Mouse (Mus musculus): ENCODE data around the gene Htr1f.
"Not testable (repeated sequence)": the region's sequence is repeated elsewhere in the genome, so short reads cannot be mapped to it uniquely, and the experiment has no call there.

Gene Htr1f

DNA sequence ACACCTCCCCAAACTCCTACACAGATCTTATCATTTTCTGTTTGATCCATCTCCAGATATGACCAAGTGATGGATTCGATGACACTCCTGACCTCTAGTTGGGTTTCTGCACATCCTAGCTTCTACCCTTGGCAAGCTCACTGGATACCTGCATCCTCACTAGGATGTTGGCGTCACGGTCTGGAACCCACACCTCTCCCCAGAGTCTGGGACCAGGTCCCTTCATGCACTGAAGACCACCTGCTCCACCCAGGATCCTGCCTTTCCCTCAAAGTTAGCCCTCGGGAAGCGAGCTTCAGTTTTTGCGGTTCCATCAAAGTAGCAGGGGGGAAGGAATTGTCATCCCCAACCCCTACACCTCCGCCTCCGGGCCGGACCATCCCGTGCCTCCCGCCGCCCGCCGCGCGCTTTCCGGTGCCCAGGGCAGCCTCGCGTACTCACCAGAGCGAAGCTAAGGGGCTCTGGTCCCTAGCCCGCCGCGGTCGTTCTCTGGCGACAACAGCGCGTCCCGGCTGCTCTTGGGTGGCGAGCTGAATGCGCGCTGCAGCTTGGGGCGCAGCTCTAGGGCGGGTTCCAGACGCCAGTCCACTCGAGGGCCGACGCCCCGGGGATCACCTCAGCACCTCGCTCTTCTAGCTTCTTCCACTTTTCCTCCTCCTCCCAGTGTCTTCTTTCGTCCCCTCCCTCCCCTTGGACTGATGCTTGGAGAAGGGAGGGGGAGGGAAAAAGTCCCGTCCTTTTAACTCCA is at the start of gene Htr1f:
Gene Htr1f, minus strand, starts transcription at position 671 of the 748 bp plus-strand sequence.
- in situ Hi-C loops (cut with MboI), result no loop called here

DNA sequence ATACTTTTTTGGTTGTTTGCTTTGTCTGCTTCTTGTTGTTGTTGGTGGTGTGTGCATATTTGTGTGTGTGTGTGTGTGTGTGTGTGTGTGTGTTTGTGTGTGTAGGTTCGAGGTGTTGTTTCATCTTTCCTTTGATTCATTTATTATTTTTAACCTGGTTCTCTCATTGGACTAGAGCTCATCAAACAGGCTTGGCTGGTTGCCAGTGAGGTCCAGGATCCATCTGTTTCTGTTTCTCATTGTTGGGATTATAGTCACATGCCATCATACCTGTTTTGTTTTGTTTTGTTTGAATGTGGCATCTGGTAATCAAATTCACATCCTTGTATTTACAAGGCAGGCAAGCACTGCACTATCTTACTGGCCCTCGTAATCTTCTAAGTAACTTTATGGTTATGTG is 34.1 kb upstream of the Htr1f start:
- in situ Hi-C loops (cut with MboI), result no loop called here

DNA sequence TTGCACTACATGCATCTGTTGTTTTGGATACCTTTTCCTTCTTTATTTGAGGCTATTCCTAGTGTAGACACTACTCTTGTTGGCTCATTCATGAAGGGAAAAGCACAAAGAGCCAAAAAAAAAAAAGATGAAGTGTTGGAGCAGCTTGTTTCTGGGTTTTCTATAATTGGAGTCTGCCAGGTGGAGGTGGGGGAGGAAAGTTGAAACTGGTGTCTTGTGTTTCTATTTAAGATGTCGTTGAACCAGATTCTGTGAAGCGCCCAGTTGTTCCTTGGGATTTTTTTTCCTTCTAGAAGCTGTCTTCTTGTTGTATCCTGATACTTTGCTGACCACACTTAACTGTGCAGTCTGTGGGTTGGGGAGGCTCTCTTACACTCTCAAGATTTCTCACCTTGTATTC is 23.7 kb upstream of the Htr1f start:
- in situ Hi-C loops (cut with MboI), result no loop called here

DNA sequence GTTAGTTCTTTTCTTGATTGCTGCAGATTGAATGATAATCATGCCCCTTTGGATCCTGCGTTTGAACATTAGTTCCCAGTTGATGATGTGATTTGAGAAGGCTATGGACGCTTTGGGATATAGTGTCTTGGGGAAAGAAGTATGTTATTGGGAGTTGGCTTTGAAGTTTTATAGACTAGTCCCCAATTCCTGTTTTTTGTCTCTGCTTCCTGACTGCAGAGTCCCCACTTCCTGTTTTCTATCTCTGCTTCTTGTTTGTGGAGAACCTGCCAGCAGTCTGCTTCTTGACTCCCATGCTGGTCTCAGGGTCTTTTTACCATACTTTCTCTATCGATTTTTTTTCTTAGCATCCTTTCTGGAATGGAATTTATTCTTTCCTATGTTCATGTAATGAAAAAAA is 22.2 kb upstream of the Htr1f start:
- in situ Hi-C loops (cut with MboI), result no loop called here

DNA sequence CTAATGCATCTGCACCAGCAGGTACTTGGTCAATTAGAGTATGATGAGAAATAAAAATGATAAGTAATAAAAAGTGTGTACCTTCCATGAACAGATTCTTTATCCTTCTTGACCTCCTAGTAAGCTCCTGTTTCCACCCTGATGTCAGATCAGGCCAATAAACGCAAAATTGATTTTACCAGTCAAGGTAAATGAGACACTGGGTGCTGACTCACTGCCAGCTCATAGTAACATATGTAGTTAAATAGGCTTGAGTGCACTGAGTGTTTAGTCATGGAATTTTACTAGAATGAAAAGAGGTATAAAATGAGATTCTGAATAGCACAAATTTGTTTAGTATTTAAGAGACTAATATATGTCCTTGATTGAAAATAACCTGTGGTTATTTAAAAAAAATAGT is 6.6 kb upstream of the Htr1f start:
- in situ Hi-C loops (cut with MboI), result no loop called here

DNA sequence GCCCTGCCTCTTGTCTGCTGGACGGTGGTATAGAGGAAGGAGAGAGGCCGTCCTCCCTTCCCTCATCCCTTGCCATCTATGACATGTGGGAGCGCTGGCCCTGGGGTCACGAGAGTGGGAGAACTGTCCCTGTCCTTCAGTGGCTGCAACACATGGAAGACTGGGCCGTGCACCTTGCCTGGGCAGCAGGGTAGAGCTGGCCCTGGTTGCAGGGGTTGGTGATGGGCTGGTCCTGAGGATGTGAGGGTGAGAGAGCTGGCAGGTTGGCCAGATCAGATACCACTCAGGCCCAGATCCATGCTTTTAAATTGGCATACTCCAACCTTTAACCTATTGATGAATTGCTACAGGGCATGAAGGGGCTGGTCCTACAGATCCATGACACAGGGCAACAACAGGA is 12.1 kb downstream of the Htr1f start:
- in situ Hi-C loops (cut with MboI), result no loop called here

DNA sequence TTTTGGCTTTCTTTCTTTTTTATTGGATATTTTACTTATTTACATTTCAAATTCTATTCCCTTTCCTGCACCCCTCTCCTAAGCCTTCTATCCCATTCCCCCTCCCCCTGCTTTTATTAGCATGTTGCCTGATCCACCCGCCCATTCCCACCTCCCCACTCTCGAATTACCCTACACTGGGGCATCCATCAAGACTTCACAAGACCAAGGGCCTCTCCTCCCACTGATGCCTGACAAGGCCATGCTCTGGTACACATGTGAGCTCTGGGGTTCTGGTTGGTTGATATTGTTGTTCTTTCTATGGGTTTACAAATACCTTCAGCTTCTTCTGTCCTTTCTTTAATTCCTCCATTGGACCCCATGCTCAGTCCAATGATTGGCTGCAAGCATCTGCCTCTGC is 22.2 kb downstream of the Htr1f start:
- in situ Hi-C loops (cut with MboI), result no loop called here

DNA sequence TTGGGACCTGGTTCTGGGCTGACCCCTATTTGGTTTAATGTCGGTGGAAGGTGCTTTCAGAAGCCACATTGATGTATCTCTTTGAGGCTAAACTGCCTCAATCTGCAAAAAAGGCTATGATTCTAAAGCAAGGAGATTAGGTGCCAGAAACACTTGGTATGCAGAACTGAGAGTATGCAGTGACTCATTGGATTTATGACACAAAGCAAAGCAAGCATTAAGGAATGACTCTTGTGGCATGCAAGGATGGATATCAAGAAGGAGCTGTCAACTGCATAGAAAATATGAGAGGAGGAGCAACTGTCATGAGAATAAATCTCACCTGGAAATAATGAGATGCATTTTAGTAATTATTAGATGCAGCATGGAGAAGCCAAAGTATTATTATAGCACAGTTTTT is 35.8 kb downstream of the Htr1f start:
- in situ Hi-C loops (cut with MboI), result no loop called here

DNA sequence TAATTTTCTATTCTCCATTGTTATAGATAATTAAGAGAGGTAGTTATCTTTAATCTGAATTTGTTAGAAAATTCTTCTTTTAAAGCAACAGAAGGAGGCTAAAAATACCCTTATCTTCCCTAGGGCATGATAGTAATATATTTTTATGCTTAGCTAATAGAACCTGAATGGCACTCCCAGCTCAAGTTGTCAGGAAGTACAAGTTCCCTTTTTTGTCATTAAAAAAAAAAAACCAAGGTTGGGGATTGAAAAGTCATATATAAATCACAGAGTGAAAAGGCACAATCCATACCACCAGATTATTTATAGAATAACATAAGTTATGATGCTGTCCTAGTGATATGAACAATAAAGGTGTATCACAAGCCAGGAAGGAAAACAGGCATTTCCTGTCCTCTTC is 39.4 kb downstream of the Htr1f start:
- in situ Hi-C loops (cut with MboI), result no loop called here

DNA sequence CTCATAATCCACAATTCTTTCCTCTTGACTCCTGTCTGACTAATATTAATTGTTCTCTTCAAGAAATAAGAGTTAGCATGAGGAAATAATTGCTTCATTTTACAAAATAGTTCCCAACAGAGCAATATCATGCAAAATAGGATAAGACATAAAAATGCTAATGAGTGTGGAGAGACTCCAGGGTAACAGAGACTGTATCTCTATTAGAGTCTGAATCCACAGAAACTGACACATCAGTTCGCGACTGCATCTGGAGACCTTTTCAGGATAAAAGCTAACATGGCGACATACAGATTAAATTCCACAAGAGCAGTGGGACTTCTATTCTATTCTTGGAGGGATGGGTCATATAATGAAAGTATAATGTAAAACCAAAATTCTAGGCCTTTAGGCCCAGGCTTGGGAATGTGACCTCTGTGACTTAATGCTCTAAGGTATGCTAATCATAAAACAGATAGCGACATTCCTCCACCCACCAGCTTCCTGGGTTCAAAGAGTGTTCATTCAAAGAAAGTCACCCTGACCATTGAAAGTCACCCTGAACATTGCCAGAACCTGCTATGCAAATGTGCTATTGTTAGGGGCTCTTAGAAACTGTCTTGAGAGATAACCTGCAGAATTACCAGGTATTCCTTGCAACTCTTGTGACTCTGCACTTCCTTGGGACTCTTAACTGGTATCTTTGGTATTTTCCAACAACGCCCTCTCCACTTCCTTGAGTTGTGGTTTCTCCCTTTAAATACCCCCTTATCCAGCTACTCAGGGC is 67.8 kb downstream of the Htr1f start:
- in situ Hi-C loops (cut with MboI), result not testable (repeated sequence)

DNA sequence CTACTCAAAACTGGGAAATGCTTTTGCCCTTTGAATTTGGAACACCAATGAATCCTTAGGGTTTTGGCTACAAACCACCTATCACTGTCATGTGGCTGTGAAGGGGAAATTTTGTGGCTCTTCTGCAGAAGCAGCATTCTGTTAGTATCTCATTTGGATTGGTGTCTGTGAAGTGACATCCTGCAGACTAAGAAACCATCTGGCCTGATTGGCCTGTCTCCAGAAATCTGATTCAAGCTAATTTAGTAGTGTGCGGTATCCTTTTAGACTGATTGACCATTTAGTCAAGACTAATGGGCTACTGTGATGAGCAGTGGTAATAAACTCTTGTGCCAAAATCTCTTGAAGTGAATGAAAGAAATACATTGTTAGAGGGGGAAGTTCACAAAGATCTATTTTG is 76.0 kb downstream of the Htr1f start:
- in situ Hi-C loops (cut with MboI), result no loop called here

DNA sequence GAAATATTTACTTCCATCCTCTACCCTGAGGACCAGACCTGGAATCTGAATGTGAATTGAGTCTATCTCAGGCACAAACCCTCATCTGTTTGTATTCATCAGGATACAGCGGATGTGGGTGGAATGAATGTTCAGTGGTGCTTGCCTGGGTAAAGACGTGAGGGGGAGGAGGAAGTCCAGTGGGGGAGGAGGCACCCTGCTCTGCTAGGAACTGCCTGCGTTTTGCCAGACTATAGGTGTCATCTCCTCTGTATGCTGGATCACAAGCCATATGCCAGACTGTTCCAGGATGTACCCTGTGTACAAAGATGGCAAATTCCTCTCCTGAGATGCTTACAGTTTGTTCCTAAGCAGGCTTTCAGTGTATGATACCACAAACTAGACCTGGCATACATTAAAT is 83.3 kb downstream of the Htr1f start:
- in situ Hi-C loops (cut with MboI), result no loop called here

DNA sequence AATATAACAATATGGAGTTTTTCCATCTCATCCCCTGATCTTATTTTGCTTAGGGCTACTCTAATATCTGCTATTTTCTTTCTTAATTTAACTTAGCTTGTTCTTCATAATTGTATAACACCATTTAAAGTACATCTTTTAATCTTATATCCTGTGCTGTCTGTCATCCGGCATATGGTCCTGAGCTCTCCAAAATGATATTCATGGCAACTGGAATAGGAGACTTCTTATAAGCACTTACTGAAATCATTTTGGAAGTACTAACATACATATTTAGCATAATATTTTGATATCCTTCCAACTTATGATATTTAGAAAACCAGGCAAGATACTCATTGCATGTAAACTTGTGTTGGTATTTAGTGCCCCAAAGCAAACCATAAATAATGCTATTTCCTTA is 86.9 kb downstream of the Htr1f start:
- in situ Hi-C loops (cut with MboI), result no loop called here

DNA sequence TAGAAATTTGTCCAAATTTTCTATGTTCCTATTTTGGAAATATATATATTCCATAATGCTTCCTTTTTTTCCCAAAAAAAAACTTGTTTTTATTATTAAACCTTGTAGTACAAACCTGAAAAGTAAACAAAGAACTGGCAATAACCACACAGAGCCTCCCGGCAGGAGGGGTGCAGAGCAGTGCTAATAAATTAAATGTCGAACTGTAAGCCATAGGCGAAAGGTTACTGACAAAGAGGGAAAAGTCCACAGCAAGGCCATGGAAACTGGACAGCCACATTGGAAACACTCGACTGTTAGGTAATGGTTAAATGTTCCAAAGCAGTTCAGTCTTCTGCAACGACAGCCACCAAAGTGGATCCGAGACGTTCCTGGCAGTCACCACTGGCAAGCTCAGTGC is 87.5 kb downstream of the Htr1f start:
- in situ Hi-C loops (cut with MboI), result no loop called here

DNA sequence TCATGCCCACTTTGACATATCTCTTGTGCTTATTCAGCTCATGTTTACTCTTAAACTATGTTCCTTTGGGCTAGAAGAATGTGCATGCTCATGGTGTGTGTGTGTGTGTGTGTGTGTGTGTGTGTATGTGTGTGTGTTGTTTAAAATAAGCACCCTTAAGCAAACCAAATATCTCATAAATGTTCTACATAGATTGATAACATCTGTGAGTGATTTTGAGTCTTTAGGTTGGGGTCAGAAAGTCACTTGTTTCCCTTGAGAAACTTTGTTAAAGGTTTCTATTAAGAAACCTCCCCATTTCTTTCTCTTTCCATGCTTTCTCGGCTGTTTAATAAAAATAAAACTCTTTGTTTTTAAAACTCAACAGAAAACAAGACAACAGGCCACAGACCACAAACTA is 88.1 kb downstream of the Htr1f start:
- in situ Hi-C loops (cut with MboI), result no loop called here

DNA sequence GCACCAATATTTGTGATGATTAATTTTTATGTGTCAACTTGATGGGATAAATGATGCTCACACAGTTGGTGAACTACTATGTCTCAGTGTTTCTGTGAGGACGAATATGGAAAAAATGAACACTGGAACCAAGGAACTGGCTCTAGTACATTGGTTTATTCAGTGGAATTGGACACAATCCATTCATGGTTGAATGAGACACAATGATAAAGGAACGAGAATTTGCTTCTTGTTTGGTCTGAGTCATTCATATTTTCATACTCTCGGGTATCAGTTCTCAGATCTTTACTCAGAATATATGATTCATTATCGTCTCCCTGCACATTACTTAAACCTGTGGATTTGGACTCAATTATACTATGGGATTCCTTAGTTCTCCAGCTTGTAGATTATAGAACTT is 90.4 kb downstream of the Htr1f start:
- in situ Hi-C loops (cut with MboI), result no loop called here

DNA sequence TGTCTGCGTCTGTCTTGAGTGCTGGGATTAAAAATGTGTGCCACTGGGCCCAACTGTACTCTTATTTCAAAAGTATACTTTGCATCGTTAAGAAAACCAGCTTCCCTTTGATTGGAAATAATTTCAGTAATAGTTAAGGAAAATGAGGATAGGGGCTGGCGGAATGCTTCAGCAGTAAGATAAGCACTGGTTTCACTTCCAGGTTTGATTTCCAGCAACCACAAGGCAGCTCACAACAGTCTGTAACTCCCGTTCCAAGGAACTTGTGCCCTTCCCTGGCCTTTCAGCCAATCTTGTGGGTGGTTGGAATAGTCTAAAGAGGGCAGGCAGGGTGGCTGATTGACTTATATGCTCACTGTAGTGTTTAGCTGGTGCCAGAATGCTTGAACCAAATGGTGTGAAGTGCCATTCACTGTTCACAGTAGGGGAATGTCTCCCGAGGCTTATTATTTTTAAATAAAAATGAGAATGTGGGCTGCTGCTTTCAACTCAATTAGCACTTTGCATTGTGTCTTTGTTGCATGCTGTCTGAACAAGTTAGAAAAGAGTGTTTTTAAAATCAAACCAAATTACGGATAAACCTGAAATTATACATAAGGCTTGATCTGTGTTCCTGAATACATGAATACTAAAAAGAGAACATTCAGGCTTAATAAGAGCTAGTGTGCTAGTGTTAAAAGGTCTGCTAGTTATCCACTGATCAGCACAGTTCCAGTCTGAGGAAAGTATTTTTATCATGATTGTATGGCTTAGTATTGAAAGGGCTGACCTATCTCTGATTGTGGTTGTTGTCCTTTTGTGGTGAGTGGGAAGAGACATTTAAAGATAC is 103.4 kb downstream of the Htr1f start:
- in situ Hi-C loops (cut with MboI), result no loop called here

DNA sequence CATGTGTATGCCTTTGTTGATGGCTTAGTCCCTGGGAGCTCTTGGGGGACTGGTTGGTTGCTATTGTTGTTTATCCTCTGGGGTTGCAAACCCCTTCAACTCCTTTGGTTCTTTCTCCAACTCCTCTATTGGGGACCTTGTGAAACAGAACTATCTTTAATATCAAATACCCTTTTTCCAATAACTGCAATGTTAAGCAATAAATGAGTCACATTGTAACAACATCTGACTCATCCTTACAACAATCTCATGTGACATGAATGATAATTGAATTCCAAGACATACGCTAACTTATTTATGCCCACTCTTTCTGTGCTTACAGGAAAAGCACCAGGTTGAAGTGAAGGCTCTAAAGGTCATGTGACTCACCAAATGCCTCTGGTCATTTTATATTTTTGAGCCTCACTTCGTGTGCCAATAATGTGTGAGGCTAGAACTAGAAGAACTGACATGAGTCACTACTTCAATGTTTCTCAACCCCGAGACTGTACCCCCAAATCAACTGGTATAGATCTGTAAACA is 116.3 kb downstream of the Htr1f start:
- in situ Hi-C loops (cut with MboI), result no loop called here

DNA sequence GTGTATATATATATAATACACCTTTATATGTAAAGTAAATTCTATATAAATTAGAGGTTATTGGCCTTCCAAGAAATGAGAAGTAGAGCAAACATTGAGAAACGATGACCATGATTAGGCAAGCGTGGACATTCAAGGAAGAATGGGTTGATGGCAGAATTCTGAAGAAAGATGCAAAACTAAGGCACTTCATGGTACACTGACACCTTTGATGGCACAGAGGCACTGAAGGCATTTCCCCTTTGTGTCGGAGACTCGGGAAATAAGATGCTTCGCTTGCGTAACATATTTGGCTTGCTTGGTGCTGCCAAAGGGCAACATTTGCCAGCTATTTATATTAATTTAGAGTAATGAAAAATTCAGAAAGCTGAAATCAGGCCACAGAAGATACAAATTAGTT is 118.1 kb downstream of the Htr1f start:
- in situ Hi-C loops (cut with MboI), result no loop called here

DNA sequence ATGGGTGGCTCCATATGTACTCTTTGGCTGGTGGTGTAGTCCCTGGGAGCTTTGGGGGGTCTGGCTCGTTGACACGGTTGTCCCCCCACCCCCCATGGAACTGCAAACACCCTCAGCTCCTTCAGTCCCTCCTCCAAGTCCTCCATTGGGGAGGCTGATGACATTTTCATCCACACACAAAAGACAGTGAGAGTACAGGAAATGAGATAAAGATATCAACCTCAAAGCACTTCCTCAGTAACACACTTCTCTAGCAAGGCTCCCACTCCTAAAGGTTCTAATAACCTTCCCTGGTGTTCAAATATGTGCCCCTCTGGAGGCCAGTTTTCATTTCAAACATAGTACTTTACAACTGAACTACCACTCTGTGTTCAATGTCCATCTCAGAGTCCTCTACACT is 118.6 kb downstream of the Htr1f start:
- in situ Hi-C loops (cut with MboI), result no loop called here

DNA sequence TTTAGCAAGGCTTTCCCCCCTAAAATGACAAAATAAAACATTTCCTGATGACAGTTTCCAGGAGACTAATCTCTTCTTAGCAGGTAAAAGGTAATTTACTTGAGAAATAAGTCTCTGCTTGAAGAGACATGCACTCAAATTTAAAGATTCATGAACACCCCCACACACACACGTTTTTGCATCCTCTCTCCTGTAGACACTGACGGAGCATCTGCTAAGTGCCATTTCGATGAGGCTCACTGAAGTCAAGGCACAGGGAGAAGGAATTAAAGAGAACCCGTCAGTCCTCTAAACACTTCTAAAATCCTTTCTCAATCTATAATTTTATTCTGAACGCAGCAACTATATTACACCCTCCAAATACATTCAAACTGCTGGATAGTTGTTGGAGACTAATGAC is 131.0 kb downstream of the Htr1f start:
- in situ Hi-C loops (cut with MboI), result no loop called here

DNA sequence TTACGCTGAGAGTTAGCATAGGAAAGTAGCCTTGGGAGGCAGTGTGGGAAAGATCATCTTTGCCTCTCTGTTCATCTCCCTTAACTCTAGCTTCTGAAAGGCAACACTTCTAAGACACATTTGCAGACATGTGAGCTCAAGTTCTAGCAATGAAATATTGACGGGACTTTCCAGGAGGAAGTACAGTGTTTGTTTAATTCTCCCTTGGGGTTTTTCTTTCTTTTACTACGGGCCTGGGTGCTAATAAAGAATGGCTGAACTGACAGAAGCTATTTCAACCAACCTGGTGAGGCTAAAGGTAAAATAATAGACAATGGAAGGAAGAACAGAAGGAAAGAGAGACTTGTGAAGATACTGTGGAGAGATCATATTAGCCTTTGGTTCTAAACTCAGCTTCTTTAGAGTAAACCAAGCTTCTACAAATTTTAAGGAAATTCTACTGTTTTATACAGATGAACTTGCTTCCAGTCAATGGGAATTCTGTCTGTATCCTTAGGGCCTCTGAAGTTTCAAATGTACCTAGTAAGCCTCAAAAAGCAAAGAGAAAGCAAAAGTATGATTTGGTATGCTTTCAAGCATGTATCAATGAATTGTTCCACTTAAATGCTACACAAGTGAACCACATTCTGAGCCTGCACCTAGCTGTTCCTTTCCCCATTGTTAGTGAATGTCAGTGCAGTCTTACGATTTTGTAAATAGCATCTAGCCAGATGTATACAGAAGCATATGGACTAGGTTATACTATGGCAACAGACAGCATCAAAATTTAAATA is 131.9 kb downstream of the Htr1f start:
- in situ Hi-C loops (cut with MboI), result no loop called here
